Mouse (Mus musculus) E14TG2a.4 (cell line): ENCODE data around the gene Fbxo22.
"Not testable (repeated sequence)": the region's sequence is repeated elsewhere in the genome, so short reads cannot be mapped to it uniquely, and the experiment has no call there.

Experiments used
- H3K27me3 ChIP-seq: 2 replicates; pipeline ENCODE4 v1.6.1; 2014; ENCODE audit warnings: low read length, control low read depth; ENCODE audit not compliant: insufficient read depth
- H3K36me3 ChIP-seq: 2 replicates; pipeline ENCODE4 v1.6.1; 2014; ENCODE audit warnings: low read length, control low read depth; ENCODE audit not compliant: insufficient read depth
- H3K4me1 ChIP-seq: replicated peaks from 2 replicates; pipeline ENCODE4 v1.6.1; 2014; ENCODE audit warnings: low read depth, low read length, control low read depth
- H3K4me3 ChIP-seq: replicated peaks from 2 replicates; pipeline ENCODE4 v1.5.1; 2014; ENCODE audit warnings: mild to moderate bottlenecking, low read length
- H3K9me3 ChIP-seq: 2 replicates; pipeline ENCODE4 v1.6.1; 2014; ENCODE audit warnings: low read length, control low read depth
- CTCF ChIP-seq: conservative IDR thresholded peaks from 2 replicates; pipeline ENCODE4 v1.5.1; 2014; ENCODE audit warnings: low read length
- NANOG ChIP-seq: IDR thresholded peaks from 2 replicates; pipeline ENCODE4 v1.6.1; 2014; ENCODE audit warnings: borderline replicate concordance, low read length, mixed read lengths
- POU5F1 ChIP-seq: IDR thresholded peaks from 2 replicates; pipeline ENCODE4 v1.6.1; 2014; ENCODE audit warnings: low read length, borderline replicate concordance

The Fbxo22 gene

DNA sequence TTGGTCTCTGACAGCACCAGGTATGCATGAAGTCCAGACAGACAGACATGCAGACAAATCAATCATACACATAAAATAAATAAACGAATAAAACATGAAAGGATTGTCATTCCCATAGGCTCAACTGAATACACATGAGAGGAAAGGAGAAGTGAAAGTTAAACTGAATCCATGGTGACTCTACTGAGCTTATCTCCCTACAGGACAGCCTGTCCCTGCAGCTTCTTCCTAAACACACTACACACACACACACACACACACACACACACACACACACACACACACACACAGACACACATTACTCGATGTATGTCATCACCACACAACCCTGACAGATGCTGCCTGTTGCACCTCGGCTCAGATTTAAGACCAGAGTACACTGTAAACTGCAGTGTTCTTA is 35.4 kb downstream of the Fbxo22 start:
- TF ChIP-seq CTCF (no peak), NANOG (no peak), POU5F1 (no peak)

DNA sequence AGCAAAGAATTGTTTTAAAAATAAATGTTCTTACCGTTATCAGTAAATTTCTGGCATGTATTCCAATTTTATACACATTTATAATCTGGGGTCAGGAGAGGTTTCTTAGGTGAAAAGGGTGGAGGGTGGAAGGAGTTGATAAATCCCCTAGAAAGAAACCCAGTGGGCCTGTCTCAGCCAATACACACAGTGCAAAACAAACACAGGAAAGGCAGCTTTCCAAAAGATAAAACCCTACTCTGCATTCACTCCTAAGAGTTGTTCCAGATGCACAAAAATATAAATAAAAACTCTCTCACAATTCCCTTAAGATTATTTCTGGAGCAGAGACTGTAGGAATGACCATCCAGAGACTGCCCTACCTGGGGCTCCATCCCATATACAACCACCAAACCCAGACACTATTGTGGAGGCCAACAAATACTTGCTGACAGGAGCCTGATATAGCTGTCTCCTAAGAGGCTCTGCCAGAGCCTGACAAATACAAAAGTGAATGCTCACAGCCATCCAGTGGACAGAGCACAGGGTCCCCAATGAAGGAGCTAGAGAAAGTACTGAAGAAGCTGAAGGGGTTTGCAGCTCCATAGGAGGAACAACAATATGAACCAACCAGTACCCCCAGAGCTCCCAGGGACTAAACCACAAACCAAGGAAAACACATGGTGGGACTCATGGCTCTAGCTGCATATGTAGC is 36.5 kb downstream of the Fbxo22 start:
- H3K36me3 ChIP-seq, H3K9me3 ChIP-seq, H3K4me3 ChIP-seq, H3K27me3 ChIP-seq: not testable (repeated sequence)
- peaks cover 10% of the 10 kb centered on the region for H3K4me1 ChIP-seq

More for the DNA sequence above, 35.4 kb downstream of the Fbxo22 start:
- Histone ChIP-seq H3K9me3 (no peaks in the 10 kb centered on the region), H3K4me1 (peaks cover 10% of the 10 kb centered on the region), H3K36me3 (no peaks in the 10 kb centered on the region), H3K27me3 (peaks cover 5% of the 10 kb centered on the region; the same call in 1 of the 2 replicates), H3K4me3 (no peak overlapping the region)

DNA sequence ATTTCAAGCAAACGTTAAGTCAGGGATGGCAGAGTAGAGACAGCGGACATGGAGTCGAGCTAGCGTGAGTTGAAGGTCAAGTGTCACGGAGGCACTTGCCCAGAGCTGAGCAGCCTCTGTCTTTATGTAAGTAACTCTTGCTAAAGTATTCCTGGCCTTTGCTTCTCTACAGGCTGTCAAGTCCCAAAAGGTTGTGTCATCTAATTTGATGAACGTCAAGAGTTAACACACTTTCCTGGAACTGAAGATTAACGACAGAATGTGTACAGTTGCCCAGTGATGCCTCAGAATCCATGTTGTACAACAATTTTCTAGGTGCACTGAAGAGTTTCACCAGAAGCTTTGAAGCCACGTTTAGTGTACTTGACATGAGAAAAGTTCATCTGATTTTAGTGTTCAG is 37.7 kb downstream of the Fbxo22 start:
- no peak for TF ChIP-seq CTCF
- TF ChIP-seq POU5F1 = no peak
- no peak for TF ChIP-seq NANOG
- Histone ChIP-seq H3K4me3 (no peak overlapping the region), H3K4me1 (peaks cover 9% of the 10 kb centered on the region), H3K9me3 (no peaks in the 10 kb centered on the region), H3K36me3 (no peaks in the 10 kb centered on the region), H3K27me3 (no peaks in the 10 kb centered on the region; the same call in 1 of the 2 replicates)

DNA sequence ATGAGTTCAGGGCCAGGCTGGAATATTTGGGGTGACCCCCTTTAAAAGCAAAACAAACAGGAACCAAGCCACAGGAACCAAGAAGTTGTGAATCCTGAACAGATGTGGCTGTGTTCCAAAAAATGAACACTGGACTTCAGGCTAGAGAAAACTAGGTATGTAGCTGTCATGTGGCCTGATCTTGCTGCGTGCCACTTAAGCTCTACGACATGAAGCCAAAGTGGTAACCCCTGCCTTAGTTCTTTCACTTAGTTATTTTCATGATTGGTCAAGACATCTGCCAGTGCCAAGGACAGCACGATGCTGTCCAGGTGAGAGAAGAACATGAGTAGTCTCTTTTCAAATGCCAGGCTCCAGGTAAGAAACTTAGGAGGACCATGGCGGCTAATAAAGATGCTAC is 38.2 kb downstream of the Fbxo22 start:
- no peak overlapping the region for H3K4me3 ChIP-seq
- no peaks in the 10 kb centered on the region for H3K27me3 ChIP-seq
- TF ChIP-seq POU5F1 (no peak), NANOG (no peak), CTCF (no peak)
- no peaks in the 10 kb centered on the region for H3K36me3 ChIP-seq
- peaks cover 4% of the 10 kb centered on the region; the same call in 1 of the 2 replicates for H3K4me1 ChIP-seq
- no peaks in the 10 kb centered on the region for H3K9me3 ChIP-seq

DNA sequence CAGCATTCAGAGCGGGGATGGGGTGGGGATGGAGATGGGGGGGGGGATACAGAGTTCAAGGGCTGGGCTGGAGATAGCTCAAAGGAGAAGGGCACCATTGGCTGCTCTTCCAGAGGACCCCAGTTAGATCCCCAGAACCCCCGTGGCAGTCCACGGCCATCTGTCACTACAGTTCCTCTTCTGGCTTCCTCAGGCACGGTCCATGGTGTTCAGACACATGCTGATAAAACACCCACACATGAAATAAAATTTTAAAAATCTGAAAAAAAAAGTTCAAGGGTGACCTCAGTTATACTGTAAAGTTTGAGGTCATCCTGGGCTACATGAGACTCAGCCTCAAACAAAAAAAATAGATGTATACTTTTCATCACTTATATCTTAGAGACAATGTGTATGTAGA is 39.7 kb downstream of the Fbxo22 start:
- H3K27me3 ChIP-seq = no peaks in the 10 kb centered on the region
- no peak for TF ChIP-seq CTCF
- TF ChIP-seq POU5F1 = no peak
- no peak for TF ChIP-seq NANOG
- H3K9me3 ChIP-seq = no peaks in the 10 kb centered on the region
- no peaks in the 10 kb centered on the region for H3K4me1 ChIP-seq
- no peak overlapping the region for H3K4me3 ChIP-seq
- H3K36me3 ChIP-seq = no peaks in the 10 kb centered on the region

DNA sequence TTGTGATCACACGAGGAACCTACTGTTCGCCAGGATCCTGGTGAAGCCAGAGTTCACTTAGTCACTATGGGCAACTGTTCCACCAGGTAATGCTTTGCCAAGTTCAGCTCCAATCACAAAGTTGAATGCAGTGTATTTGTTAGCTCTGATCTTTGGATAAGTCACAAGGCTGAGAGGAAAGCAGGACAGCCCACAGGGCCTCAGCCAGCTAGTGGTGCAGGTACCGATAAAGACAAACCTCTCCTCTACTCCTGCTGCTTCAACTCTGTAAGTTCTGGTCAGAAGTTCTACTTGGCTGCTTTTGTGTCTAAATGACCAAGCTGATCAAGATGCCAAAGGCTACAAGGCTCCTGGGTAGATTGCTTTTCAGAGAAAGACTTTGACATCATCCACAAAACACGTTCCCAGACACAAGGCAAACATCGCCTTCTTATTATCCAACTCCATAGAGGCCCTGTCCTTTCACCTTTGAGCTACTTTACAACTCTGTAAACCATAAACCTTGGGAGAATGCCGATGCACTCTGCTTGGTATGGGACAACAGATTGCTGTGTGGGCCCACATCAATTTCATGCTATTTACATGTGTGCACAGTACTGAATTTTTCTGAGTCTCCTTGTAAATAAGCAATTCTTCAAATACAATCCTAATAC is 42.0 kb downstream of the Fbxo22 start:
- no peaks in the 10 kb centered on the region for H3K27me3 ChIP-seq
- no peak overlapping the region for H3K4me3 ChIP-seq
- no peaks in the 10 kb centered on the region for H3K36me3 ChIP-seq
- H3K9me3 ChIP-seq = no peaks in the 10 kb centered on the region
- TF ChIP-seq NANOG = no peak
- no peak for TF ChIP-seq CTCF
- no peak for TF ChIP-seq POU5F1
- no peaks in the 10 kb centered on the region for H3K4me1 ChIP-seq

DNA sequence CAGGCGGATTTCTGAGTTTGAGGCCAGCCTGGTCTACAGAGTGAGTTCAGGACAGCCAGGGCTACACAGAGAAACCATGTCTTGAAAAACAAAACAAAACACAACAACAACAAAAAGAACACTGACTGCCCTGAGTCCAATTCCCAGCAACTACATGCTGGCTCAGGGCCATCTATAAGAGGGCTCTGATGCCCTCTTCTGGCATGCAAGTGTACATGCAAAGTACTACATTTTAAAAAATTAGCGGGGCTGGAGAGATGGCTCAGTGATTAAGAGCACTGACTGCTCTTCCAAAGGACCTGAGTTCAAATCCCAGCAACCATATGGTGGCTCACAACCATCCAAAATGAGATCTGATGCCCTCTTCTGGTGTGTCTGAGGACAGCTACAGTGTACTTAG is 43.4 kb downstream of the Fbxo22 start:
- not testable (repeated sequence) for H3K36me3 ChIP-seq, H3K27me3 ChIP-seq, H3K9me3 ChIP-seq, H3K4me3 ChIP-seq, H3K4me1 ChIP-seq
- peak; percentile 23; the same call in 1 of the 2 replicates for TF ChIP-seq CTCF

DNA sequence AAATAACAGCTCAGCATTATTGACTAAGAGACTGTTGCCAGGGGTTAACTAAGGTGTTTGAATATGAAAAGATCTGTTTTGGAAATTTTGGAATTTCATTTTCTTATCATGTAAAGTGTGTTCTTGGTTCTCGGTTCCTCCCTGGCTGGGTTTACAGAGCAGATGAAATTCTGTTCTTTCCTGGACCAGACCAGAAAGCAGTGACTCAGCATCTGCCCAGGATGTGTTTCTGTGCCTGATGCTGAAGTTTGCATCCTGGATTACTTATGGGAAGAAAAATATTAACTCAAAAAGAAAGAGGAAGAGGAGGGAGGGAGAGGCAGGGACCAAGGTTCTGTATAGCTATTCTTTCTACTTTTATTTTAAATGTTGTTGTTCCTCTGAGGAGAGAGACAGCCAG is 45.1 kb downstream of the Fbxo22 start:
- Histone ChIP-seq H3K27me3 (no peaks in the 10 kb centered on the region), H3K36me3 (no peaks in the 10 kb centered on the region), H3K4me1 (no peaks in the 10 kb centered on the region), H3K4me3 (no peak overlapping the region), H3K9me3 (no peaks in the 10 kb centered on the region)
- TF ChIP-seq CTCF = no peak
- TF ChIP-seq POU5F1 = no peak
- no peak for TF ChIP-seq NANOG

DNA sequence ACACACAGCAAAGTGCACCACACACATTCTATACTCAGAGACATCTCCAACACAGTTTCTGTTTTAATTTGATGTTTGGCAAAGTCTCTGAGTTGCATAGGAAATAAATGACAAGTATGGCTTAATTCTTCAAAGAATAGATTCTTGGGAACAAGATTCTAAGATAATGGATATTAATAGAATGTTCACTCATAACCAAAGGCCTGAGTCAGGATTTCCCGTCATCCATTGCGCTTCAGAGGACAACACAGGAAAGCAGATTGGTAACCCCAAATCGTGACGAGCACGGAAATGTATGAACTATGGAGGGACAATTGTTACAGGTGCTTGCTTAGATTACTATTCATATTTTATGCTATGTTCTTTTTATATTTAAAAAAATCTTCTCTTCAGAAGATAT is 46.3 kb downstream of the Fbxo22 start:
- TF ChIP-seq POU5F1 (no peak), NANOG (no peak), CTCF (no peak)
- H3K9me3 ChIP-seq = no peaks in the 10 kb centered on the region

More for the DNA sequence above, 46.3 kb downstream of the Fbxo22 start:
- Histone ChIP-seq H3K4me1 (no peaks in the 10 kb centered on the region), H3K4me3 (no peak overlapping the region), H3K27me3 (no peaks in the 10 kb centered on the region), H3K36me3 (no peaks in the 10 kb centered on the region)
